Mouse (Mus musculus) bone marrow macrophage, adult 2 months (primary cell): ENCODE results near the gene Blvra.

Experiments used
- CTCF ChIP-seq: IDR thresholded peaks from 2 replicates; pipeline ENCODE4 v1.5.1; 2012; ENCODE audit warnings: low read depth, mild to moderate bottlenecking, low read length, moderate library complexity
- POLR2A ChIP-seq: IDR thresholded peaks from 2 replicates; pipeline ENCODE4 v1.6.1; 2012; ENCODE audit warnings: mild to moderate bottlenecking, low read depth, low read length, borderline replicate concordance

DNA sequence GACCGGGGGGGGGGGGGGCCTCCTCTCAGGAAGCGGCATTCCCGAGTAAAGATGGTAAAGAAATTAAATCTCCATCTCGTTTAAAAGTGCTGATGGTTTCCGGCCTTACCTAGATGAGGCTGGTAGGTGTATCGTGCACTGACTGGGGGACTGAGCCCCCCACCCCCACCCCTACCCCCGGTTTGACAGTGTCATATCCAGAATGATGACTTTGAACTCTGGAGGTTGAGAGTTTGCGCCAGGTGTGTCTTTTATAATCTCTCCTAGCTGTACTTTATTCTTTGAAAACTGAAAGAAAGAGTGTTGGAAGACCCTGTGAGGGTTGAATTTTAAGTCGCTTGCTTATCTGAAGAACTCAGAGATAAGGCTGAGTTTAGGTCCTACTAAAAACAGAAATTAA is 414 bp downstream of the Blvra start:
- TF ChIP-seq POLR2A (no peak), CTCF (no peak)
